Mouse (Mus musculus): ENCODE data around the gene Ube2m. TPM values are rescaled to one million over a fixed set of nuclear protein-coding genes. Genes with fewer than 3 reads are reported as not detected.

Gene Ube2m
- polyA plus RNA-seq, 1 experiment from 2014 or later = 165 TPM

- Histone ChIP-seq H3K9ac (ENCODE audit: low read length) (no peak overlapping the region), H3K4me1 (replicated peaks; ENCODE audit: control insufficient read depth, insufficient read depth, low read length) (no peaks in the 10 kb centered on the region), H3K27ac (ENCODE audit: low read depth, low read length) (no peak overlapping the region), H3K4me2 (ENCODE audit: low read depth, low read length, severe bottlenecking) (no peak overlapping the region), H3K27me3 (ENCODE audit: control insufficient read depth, insufficient read depth, low read length) (no peaks in the 10 kb centered on the region), H3K9me3 (ENCODE audit: control insufficient read depth, low read length) (no peaks in the 10 kb centered on the region), H3K36me3 (ENCODE audit: control insufficient read depth, insufficient read depth, low read length) (no peaks in the 10 kb centered on the region), H3K4me3 (ENCODE audit: low read depth, low read length) (no peak overlapping the region)
- ATAC-seq (replicated peaks; ENCODE audit: low FRiP score) = no peak
- DNase-seq (ENCODE audit: low spot score) = peak; percentile 5
- WGBS = 84% methylated on average over 8 of the region's 8 CpGs
Observed at GRCm38 (mm10) chr7:12986906-12987305, 51.2 kb downstream of the Ube2m start.

- Histone ChIP-seq H3K4me2 (ENCODE audit: low read depth, low read length, severe bottlenecking) (no peak overlapping the region), H3K9ac (ENCODE audit: low read length) (no peak overlapping the region), H3K9me3 (ENCODE audit: control insufficient read depth, low read length) (no peaks in the 10 kb centered on the region), H3K4me3 (ENCODE audit: low read depth, low read length) (no peak overlapping the region), H3K27me3 (ENCODE audit: control insufficient read depth, insufficient read depth, low read length) (no peaks in the 10 kb centered on the region), H3K36me3 (ENCODE audit: control insufficient read depth, insufficient read depth, low read length) (no peaks in the 10 kb centered on the region), H3K4me1 (replicated peaks; ENCODE audit: control insufficient read depth, insufficient read depth, low read length) (no peaks in the 10 kb centered on the region), H3K27ac (ENCODE audit: low read depth, low read length) (no peak overlapping the region)
- peak; percentile 28 for DNase-seq (ENCODE audit: low spot score)
- ATAC-seq (replicated peaks; ENCODE audit: low FRiP score) = no peak
- 79% methylated on average over 1 of the region's 1 CpGs for WGBS
Observed at GRCm38 (mm10) chr7:12985724-12986123, 52.4 kb downstream of the Ube2m start.

Other genes starting within 250 kb of the Ube2m start
- 12.3 and 13.3 TPM in 2 replicates for gene Zscan18, start 234.6 kb downstream of the Ube2m start, polyA plus RNA-seq (2014; fragmentation: Nextera tagmentation; extraction: Ambion mirVana)
- 27.5 and 28.9 TPM in 2 replicates for gene Zfp329, start 219.4 kb downstream of the Ube2m start, polyA plus RNA-seq (2014; fragmentation: Nextera tagmentation; extraction: Ambion mirVana)
- 32.3 and 32.9 TPM in 2 replicates for gene Zfp110, start 203.5 kb downstream of the Ube2m start, polyA plus RNA-seq (2014; fragmentation: Nextera tagmentation; extraction: Ambion mirVana)
- gene Zfp128, start 157.1 kb downstream of the Ube2m start, polyA plus RNA-seq (2014; fragmentation: Nextera tagmentation; extraction: Ambion mirVana) = 5.3 and 6.2 TPM in 2 replicates
- 20.2 and 23.4 TPM in 2 replicates for gene Zscan22, start 140.5 kb downstream of the Ube2m start, polyA plus RNA-seq (2014; fragmentation: Nextera tagmentation; extraction: Ambion mirVana)
- 800 and 844 TPM in 2 replicates for gene Rps5, start 116.0 kb downstream of the Ube2m start, polyA plus RNA-seq (2014; fragmentation: Nextera tagmentation; extraction: Ambion mirVana)
- 1.3 and 1.6 TPM in 2 replicates for gene Rnf225, start 110.9 kb downstream of the Ube2m start, polyA plus RNA-seq (2014; fragmentation: Nextera tagmentation; extraction: Ambion mirVana)
- gene Zfp324, start 72.4 kb downstream of the Ube2m start, polyA plus RNA-seq (2014; fragmentation: Nextera tagmentation; extraction: Ambion mirVana) = 10.8 and 11.2 TPM in 2 replicates
- 12.8 and 14.6 TPM in 2 replicates for gene Zfp446, start 60.4 kb downstream of the Ube2m start, polyA plus RNA-seq (2014; fragmentation: Nextera tagmentation; extraction: Ambion mirVana)
- gene Slc27a5, start 40.1 kb downstream of the Ube2m start, polyA plus RNA-seq (2014; fragmentation: Nextera tagmentation; extraction: Ambion mirVana) = 0.13 TPM in 1 of 2 replicates, not detected in the other
- gene Trim28, start 39.2 kb downstream of the Ube2m start, polyA plus RNA-seq (2014; fragmentation: Nextera tagmentation; extraction: Ambion mirVana) = 507 and 586 TPM in 2 replicates
- 31.9 and 37.3 TPM in 2 replicates for gene Zbtb45, start 28.2 kb downstream of the Ube2m start, polyA plus RNA-seq (2014; fragmentation: Nextera tagmentation; extraction: Ambion mirVana)
- gene Chmp2a, start 3.5 kb downstream of the Ube2m start, polyA plus RNA-seq (2014; fragmentation: Nextera tagmentation; extraction: Ambion mirVana) = 114 and 127 TPM in 2 replicates
- gene Mzf1, start 16.5 kb upstream of the Ube2m start, polyA plus RNA-seq (2014; fragmentation: Nextera tagmentation; extraction: Ambion mirVana) = 3.8 and 4.0 TPM in 2 replicates
- gene Vmn1r85, start 56.9 kb upstream of the Ube2m start, polyA plus RNA-seq (2014; fragmentation: Nextera tagmentation; extraction: Ambion mirVana) = not detected in 2 replicates
- gene Vmn1r86, start 81.6 kb upstream of the Ube2m start, polyA plus RNA-seq (2014; fragmentation: Nextera tagmentation; extraction: Ambion mirVana) = not detected in 2 replicates
- not detected in 2 replicates for gene Vmn1r87, start 101.9 kb upstream of the Ube2m start, polyA plus RNA-seq (2014; fragmentation: Nextera tagmentation; extraction: Ambion mirVana)
- 0.03 TPM in 1 of 2 replicates, not detected in the other for gene Vmn1r88, start 121.3 kb upstream of the Ube2m start, polyA plus RNA-seq (2014; fragmentation: Nextera tagmentation; extraction: Ambion mirVana)
- gene Vmn1r89, start 174.7 kb upstream of the Ube2m start, polyA plus RNA-seq (2014; fragmentation: Nextera tagmentation; extraction: Ambion mirVana) = not detected in 2 replicates
- gene Lig1, start 239.0 kb upstream of the Ube2m start, polyA plus RNA-seq (2014; fragmentation: Nextera tagmentation; extraction: Ambion mirVana) = 159 and 172 TPM in 2 replicates
- 7.4 and 11.5 TPM in 2 replicates for gene Zswim9, start 240.4 kb upstream of the Ube2m start, polyA plus RNA-seq (2014; fragmentation: Nextera tagmentation; extraction: Ambion mirVana)

Data from forebrain, embryonic 11.5 days (tissue).